In the genomic region with DNA sequence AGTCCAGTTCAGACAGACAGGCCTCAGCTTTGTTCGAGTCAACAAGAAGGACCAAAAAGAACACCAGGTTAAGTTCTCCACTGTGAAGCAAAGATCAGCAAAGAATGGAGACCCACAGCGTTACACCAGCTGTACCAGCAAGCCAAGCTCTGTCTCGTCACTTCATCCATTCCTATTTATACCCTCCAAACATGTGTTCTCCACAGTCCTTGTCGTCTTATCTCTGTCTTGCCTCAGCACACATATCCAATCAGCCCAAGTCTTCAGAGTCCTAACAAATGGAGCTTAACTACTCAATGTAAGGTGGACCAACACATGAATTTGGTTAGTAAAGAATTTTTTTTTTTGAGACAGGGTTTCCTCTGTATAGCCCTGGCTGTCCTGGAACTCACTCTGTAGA, we compare ENCODE assay signal across 24 mouse cellular contexts. TPM values are rescaled to one million over a fixed set of nuclear protein-coding genes. Genes with fewer than 3 reads are reported as not detected.
DNase-seq lines count a peak whose midpoint lies in the region; ATAC-seq and TF ChIP-seq lines count a peak whose summit lies in the region.
"Had no signal": no experiment of that assay in that cellular context is flagged by ENCODE, and none has a peak within 500 bp of the region (broad histone marks: within the 10 kb centered on the region; RNA-seq: fewer than 3 reads in every experiment).

No protein-coding gene starts in this region.

- DNase-seq in heart, postnatal 0 days (ENCODE audit: low spot score): peak; percentile 11
- DNase-seq in heart, postnatal 4 days: no peak
- no peak for DNase-seq in liver
- DNase-seq in gastrocnemius, adult 8-10 months (ENCODE audit: low spot score in 2 of 2): no peak
- DNase-seq: adrenal gland, adult 2 months; adrenal gland, postnatal 10 days; adrenal gland, postnatal 25 days; cerebellum, adult 11 months; cerebellum, adult 18-20 months; cerebellum, adult 8-10 months; cerebellum, adult 9-11 months; cerebellum, postnatal 14 days; cerebellum, postnatal 36 days; embryo, embryonic 11 days had no signal

- peaks cover 4% of the 10 kb centered on the region; the same call in 1 of the 2 replicates for H3K4me1 ChIP-seq in heart, embryonic 15.5 days (replicated peaks)
- H3K4me1 ChIP-seq in heart, embryonic 11.5 days (ENCODE audit: control insufficient read depth, insufficient read depth, low read length): no peaks in the 10 kb centered on the region
- H3K4me1 ChIP-seq in heart, postnatal 0 days (ENCODE audit: control insufficient read depth, insufficient read depth): 0 out of 2 replicates have a peak, but pooled peaks cover under 1% of the 10 kb centered on the region
- peaks cover 20% of the 10 kb centered on the region for H3K4me1 ChIP-seq in liver, embryonic 12.5 days

- ATAC-seq in heart, embryonic 15.5 days (replicated peaks; ENCODE audit: insufficient number of reproducible peaks, insufficient read depth, low FRiP score, low read depth): no peak
- no peak for ATAC-seq in heart, embryonic 11.5 days (replicated peaks; ENCODE audit: insufficient number of reproducible peaks, low FRiP score, low TSS enrichment)
- no peak for ATAC-seq in heart, postnatal 0 days (ENCODE audit: insufficient read depth, low read depth)
- ATAC-seq in liver, embryonic 12.5 days: peak; percentile 50
- peak; percentile 51 for ATAC-seq in megakaryocyte-erythroid progenitor cell, adult 5-6 weeks (replicated peaks; ENCODE audit: low FRiP score, low TSS enrichment, poor library complexity, severe bottlenecking)
- ATAC-seq: forebrain, embryonic 14.5 days had no signal

- H3K4me2 ChIP-seq in heart, embryonic 15.5 days: no peak overlapping the region
- no peak overlapping the region for H3K4me2 ChIP-seq in heart, embryonic 11.5 days
- H3K4me2 ChIP-seq in heart, postnatal 0 days (ENCODE audit: low read depth, low read length): no peak overlapping the region
- no peak overlapping the region for H3K4me2 ChIP-seq in liver, embryonic 12.5 days
- H3K4me2 ChIP-seq: embryonic facial prominence, embryonic 13.5 days; embryonic facial prominence, embryonic 15.5 days; forebrain, embryonic 12.5 days had no signal

- 0 out of 2 replicates have a peak overlapping the region, but pooled peaks have one; percentile 19 for H3K27ac ChIP-seq in heart, embryonic 15.5 days
- no peak overlapping the region for H3K27ac ChIP-seq in heart, embryonic 11.5 days (ENCODE audit: low read depth, low read length)
- H3K27ac ChIP-seq in heart, postnatal 0 days (ENCODE audit: low read depth): peak overlapping the region; percentile 15; the same call in 1 of the 2 replicates
- no peak overlapping the region for H3K27ac ChIP-seq in liver, embryonic 12.5 days
- H3K27ac ChIP-seq: embryonic facial prominence, embryonic 13.5 days; embryonic facial prominence, embryonic 15.5 days; forebrain, embryonic 10.5 days; forebrain, embryonic 12.5 days had no signal

- H3K27me3 ChIP-seq in heart, embryonic 15.5 days: no peaks in the 10 kb centered on the region
- H3K27me3 ChIP-seq in heart, embryonic 11.5 days (ENCODE audit: control insufficient read depth, insufficient read depth, low read length): no peaks in the 10 kb centered on the region
- no peaks in the 10 kb centered on the region for H3K27me3 ChIP-seq in heart, postnatal 0 days (ENCODE audit: control insufficient read depth, insufficient read depth, low read length)
- peaks cover 7% of the 10 kb centered on the region for H3K27me3 ChIP-seq in liver, embryonic 12.5 days (replicated peaks)
- H3K27me3 ChIP-seq: embryonic facial prominence, embryonic 13.5 days; embryonic facial prominence, embryonic 15.5 days had no signal

- TF ChIP-seq EP300 in heart, postnatal 0 days (IDR thresholded peaks at IDR 0.05; ENCODE audit: low read depth): no peak

- TF ChIP-seq CTCF in heart, postnatal 0 days (IDR thresholded peaks at IDR 0.05; ENCODE audit: low read depth): no peak

- no peak overlapping the region for H3K4me3 ChIP-seq in heart, embryonic 15.5 days
- no peak overlapping the region for H3K4me3 ChIP-seq in heart, embryonic 11.5 days (ENCODE audit: low read depth, low read length)
- H3K4me3 ChIP-seq in heart, postnatal 0 days (ENCODE audit: low read depth, low read length): no peak overlapping the region
- no peak overlapping the region for H3K4me3 ChIP-seq in liver, embryonic 12.5 days
- H3K4me3 ChIP-seq: embryonic facial prominence, embryonic 13.5 days; embryonic facial prominence, embryonic 15.5 days; erythroblast, embryonic 14.5 days; forebrain, embryonic 10.5 days; forebrain, embryonic 12.5 days had no signal

- WGBS in heart, embryonic 15.5 days: 46% methylated on average over 4 of the region's 4 CpGs
- 44% methylated on average over 4 of the region's 4 CpGs for WGBS in heart, embryonic 11.5 days (ENCODE audit: insufficient replicate concordance)
- 38% methylated on average over 4 of the region's 4 CpGs for WGBS in heart, postnatal 0 days
- WGBS in liver, embryonic 12.5 days (ENCODE audit: insufficient replicate concordance): 45% methylated on average over 4 of the region's 4 CpGs

- no peak overlapping the region for H3K9ac ChIP-seq in heart, embryonic 15.5 days
- H3K9ac ChIP-seq in heart, embryonic 11.5 days (ENCODE audit: low read depth, low read length): no peak overlapping the region
- H3K9ac ChIP-seq in heart, postnatal 0 days (replicated peaks; ENCODE audit: low read depth, low read length): no peak overlapping the region
- no peak overlapping the region for H3K9ac ChIP-seq in liver, embryonic 12.5 days
- H3K9ac ChIP-seq: embryonic facial prominence, embryonic 13.5 days; embryonic facial prominence, embryonic 15.5 days; forebrain, embryonic 12.5 days had no signal

- H3K9me3 ChIP-seq in heart, embryonic 15.5 days (replicated peaks): no peaks in the 10 kb centered on the region
- no peaks in the 10 kb centered on the region for H3K9me3 ChIP-seq in heart, embryonic 11.5 days (replicated peaks; ENCODE audit: control insufficient read depth, low read length)
- H3K9me3 ChIP-seq in heart, postnatal 0 days (replicated peaks; ENCODE audit: control insufficient read depth, low read length): no peaks in the 10 kb centered on the region
- H3K9me3 ChIP-seq in liver, embryonic 12.5 days (replicated peaks): no peaks in the 10 kb centered on the region
- H3K9me3 ChIP-seq: embryonic facial prominence, embryonic 13.5 days; embryonic facial prominence, embryonic 15.5 days; forebrain, embryonic 10.5 days; forebrain, embryonic 12.5 days had no signal

- no peaks in the 10 kb centered on the region for H3K36me3 ChIP-seq in heart, embryonic 15.5 days
- no peaks in the 10 kb centered on the region for H3K36me3 ChIP-seq in heart, embryonic 11.5 days (ENCODE audit: control insufficient read depth, insufficient read depth, low read length)
- H3K36me3 ChIP-seq in heart, postnatal 0 days (replicated peaks; ENCODE audit: control insufficient read depth, insufficient read depth, low read length): no peaks in the 10 kb centered on the region
- no peaks in the 10 kb centered on the region for H3K36me3 ChIP-seq in liver, embryonic 12.5 days
- H3K36me3 ChIP-seq: embryonic facial prominence, embryonic 13.5 days; embryonic facial prominence, embryonic 15.5 days; forebrain, embryonic 10.5 days; forebrain, embryonic 12.5 days had no signal

RNA-seq across cellular contexts. Expression of a gene that starts 5.5 kb away (rescaled TPM):
- 24.2 and 31.0 TPM in 2 replicates for polyA plus RNA-seq in heart, embryonic 15.5 days (2015; fragmentation: Nextera tagmentation; extraction: Ambion mirVana)
- polyA plus RNA-seq in heart, embryonic 11.5 days (2014; fragmentation: Nextera tagmentation; extraction: Ambion mirVana): 29.3 and 30.6 TPM in 2 replicates
- 11.1 and 13.9 TPM in 2 replicates for total RNA-seq in heart, postnatal 0 days (2014; rRNA removed; ENCODE audit: low replicate concordance)
- polyA plus RNA-seq in heart, postnatal 0 days (2015; fragmentation: Nextera tagmentation; extraction: Ambion mirVana): 17.2 and 17.3 TPM in 2 replicates
- total RNA-seq in heart, postnatal 4 days (2021): 10 to 100 TPM; 22.0 to 23.6 TPM
- 78.8 and 79.3 TPM in 2 replicates for polyA plus RNA-seq in liver, embryonic 12.5 days (2016; fragmentation: Nextera tagmentation; extraction: Ambion mirVana)
- total RNA-seq in megakaryocyte-erythroid progenitor cell, adult 5-6 weeks (2014; fragmentation: Nextera tagmentation): 95.3 and 95.8 TPM in 2 replicates
- 164 and 178 TPM in 2 replicates for total RNA-seq in megakaryocyte-erythroid progenitor cell, adult 5-6 weeks (2017)
- 10 to 100 TPM in 2 of 4 experiments, 1 to 10 TPM in 2; 8.0 to 12.5 (median 9.8) TPM for total RNA-seq in gastrocnemius, adult 8-10 months (2022)

RNA-seq across cellular contexts. Expression of a gene that starts 13.4 kb away (rescaled TPM):
- polyA plus RNA-seq in heart, embryonic 15.5 days (2015; fragmentation: Nextera tagmentation; extraction: Ambion mirVana): 50.9 and 57.6 TPM in 2 replicates
- polyA plus RNA-seq in heart, embryonic 11.5 days (2014; fragmentation: Nextera tagmentation; extraction: Ambion mirVana): 55.6 and 62.0 TPM in 2 replicates
- total RNA-seq in heart, postnatal 0 days (2014; rRNA removed; ENCODE audit: low replicate concordance): 9.5 and 23.9 TPM in 2 replicates
- 41.7 and 42.5 TPM in 2 replicates for polyA plus RNA-seq in heart, postnatal 0 days (2015; fragmentation: Nextera tagmentation; extraction: Ambion mirVana)
- total RNA-seq in heart, postnatal 4 days (2021): 10 to 100 TPM; 55.8 to 58.6 TPM
- polyA plus RNA-seq in liver, embryonic 12.5 days (2016; fragmentation: Nextera tagmentation; extraction: Ambion mirVana): 36.1 and 37.7 TPM in 2 replicates
- 51.3 and 62.6 TPM in 2 replicates for total RNA-seq in megakaryocyte-erythroid progenitor cell, adult 5-6 weeks (2014; fragmentation: Nextera tagmentation)
- 42.5 and 48.4 TPM in 2 replicates for total RNA-seq in megakaryocyte-erythroid progenitor cell, adult 5-6 weeks (2017)
- 10 to 100 TPM; 33.3 to 37.3 (median 35.2) TPM for total RNA-seq in gastrocnemius, adult 8-10 months (2022)

RNA-seq across cellular contexts. Expression of a gene that starts 53.3 kb away (rescaled TPM):
- polyA plus RNA-seq in heart, embryonic 15.5 days (2015; fragmentation: Nextera tagmentation; extraction: Ambion mirVana): 6.2 and 8.3 TPM in 2 replicates
- 6.3 and 6.7 TPM in 2 replicates for polyA plus RNA-seq in heart, embryonic 11.5 days (2014; fragmentation: Nextera tagmentation; extraction: Ambion mirVana)
- 25.0 and 35.4 TPM in 2 replicates for total RNA-seq in heart, postnatal 0 days (2014; rRNA removed; ENCODE audit: low replicate concordance)
- 6.0 and 6.9 TPM in 2 replicates for polyA plus RNA-seq in heart, postnatal 0 days (2015; fragmentation: Nextera tagmentation; extraction: Ambion mirVana)
- total RNA-seq in heart, postnatal 4 days (2021): 10 to 100 TPM; 19.7 to 22.4 TPM
- polyA plus RNA-seq in liver, embryonic 12.5 days (2016; fragmentation: Nextera tagmentation; extraction: Ambion mirVana): 13.7 and 13.8 TPM in 2 replicates
- total RNA-seq in megakaryocyte-erythroid progenitor cell, adult 5-6 weeks (2014; fragmentation: Nextera tagmentation): 21.1 and 35.0 TPM in 2 replicates
- total RNA-seq in megakaryocyte-erythroid progenitor cell, adult 5-6 weeks (2017): 14.2 and 23.7 TPM in 2 replicates
- 10 to 100 TPM; 26.7 to 32.5 (median 28.5) TPM for total RNA-seq in gastrocnemius, adult 8-10 months (2022)

Comparison
In these comparisons a context has a peak if more than half of its experiments do, and no peak if none do; other contexts are left out.
1. H3K27ac ChIP-seq: peak in heart, embryonic 15.5 days (single experiment) and heart, postnatal 0 days (single experiment); none in heart, embryonic 11.5 days (single experiment) and liver, embryonic 12.5 days (single experiment).
2. ATAC-seq: peak in liver, embryonic 12.5 days (single experiment) and megakaryocyte-erythroid progenitor cell, adult 5-6 weeks (single experiment); none in heart, embryonic 15.5 days (single experiment), heart, embryonic 11.5 days (single experiment) and heart, postnatal 0 days (single experiment).